ENCODE assay signal across 8 mouse cellular contexts in genomic region chr17:26137751-26138130, GRCm38 (mm10). TPM values are rescaled to one million over a fixed set of nuclear protein-coding genes. Genes with fewer than 3 reads are reported as not detected.
A peak's percentile ranks its signal among the peaks of the same experiment; 100 is the strongest.
DNase-seq lines count a peak whose midpoint lies in the region; ATAC-seq lines count a peak whose summit lies in the region.

No protein-coding gene starts in this region.

- H3K4me3 ChIP-seq in kidney, embryonic 15.5 days (replicated peaks): peak overlapping the region; percentile 95
- H3K4me3 ChIP-seq in embryonic facial prominence, embryonic 10.5 days: peak overlapping the region; percentile 91
- peak overlapping the region; percentile 74 for H3K4me3 ChIP-seq in hindbrain, embryonic 15.5 days
- peak overlapping the region; percentile 95 for H3K4me3 ChIP-seq in midbrain, embryonic 16.5 days (ENCODE audit: low read depth, low read length)

- peak overlapping the region; percentile 73 for H3K4me2 ChIP-seq in kidney, embryonic 15.5 days
- H3K4me2 ChIP-seq in hindbrain, embryonic 15.5 days: peak overlapping the region; percentile 76
- peak overlapping the region; percentile 86 for H3K4me2 ChIP-seq in midbrain, embryonic 16.5 days (ENCODE audit: low read length)

- peak overlapping the region; percentile 30; the same call in 1 of the 2 replicates for H3K9ac ChIP-seq in kidney, embryonic 15.5 days
- H3K9ac ChIP-seq in hindbrain, embryonic 15.5 days: peak overlapping the region; percentile 32; the same call in 1 of the 2 replicates
- 0 out of 2 replicates have a peak overlapping the region, but pooled peaks have one; percentile 98 for H3K9ac ChIP-seq in midbrain, embryonic 16.5 days (ENCODE audit: low read depth, low read length)

- peaks cover 28% of the 10 kb centered on the region for H3K4me1 ChIP-seq in kidney, embryonic 15.5 days
- peaks cover 35% of the 10 kb centered on the region for H3K4me1 ChIP-seq in embryonic facial prominence, embryonic 10.5 days
- H3K4me1 ChIP-seq in hindbrain, embryonic 15.5 days (replicated peaks): peaks cover 29% of the 10 kb centered on the region
- peaks cover 39% of the 10 kb centered on the region for H3K4me1 ChIP-seq in midbrain, embryonic 16.5 days (ENCODE audit: control insufficient read depth, insufficient read depth, low read length)

- no peak for DNase-seq in kidney, adult 9 months
- DNase-seq in embryonic facial prominence, embryonic 10.5 days (ENCODE audit: low spot score): no peak
- DNase-seq in cerebellum, postnatal 36 days: no peak
- no peak for DNase-seq in gastrocnemius, adult 18-20 months (ENCODE audit: low spot score)
- no peak for DNase-seq in spleen, adult 12 weeks (ENCODE audit: low spot score)

- ATAC-seq in kidney, embryonic 15.5 days (replicated peaks; ENCODE audit: low FRiP score): no peak; the same call in 1 of the 2 replicates
- no peak for ATAC-seq in hindbrain, embryonic 15.5 days (ENCODE audit: low FRiP score, low read depth)
- 0 out of 2 replicates have a peak, but pooled peaks have one; percentile 4 for ATAC-seq in midbrain, embryonic 16.5 days

- H3K9me3 ChIP-seq in kidney, embryonic 15.5 days (replicated peaks): no peaks in the 10 kb centered on the region
- H3K9me3 ChIP-seq in embryonic facial prominence, embryonic 10.5 days: no peaks in the 10 kb centered on the region
- H3K9me3 ChIP-seq in hindbrain, embryonic 15.5 days: no peaks in the 10 kb centered on the region
- no peaks in the 10 kb centered on the region for H3K9me3 ChIP-seq in midbrain, embryonic 16.5 days (replicated peaks; ENCODE audit: control insufficient read depth, low read length, poor library complexity, severe bottlenecking)

- peaks cover 4% of the 10 kb centered on the region for H3K36me3 ChIP-seq in kidney, embryonic 15.5 days
- peaks cover 21% of the 10 kb centered on the region for H3K36me3 ChIP-seq in embryonic facial prominence, embryonic 10.5 days (replicated peaks)
- no peaks in the 10 kb centered on the region for H3K36me3 ChIP-seq in hindbrain, embryonic 15.5 days
- no peaks in the 10 kb centered on the region for H3K36me3 ChIP-seq in midbrain, embryonic 16.5 days (ENCODE audit: control insufficient read depth, insufficient read depth, low read length)

- no peaks in the 10 kb centered on the region for H3K27me3 ChIP-seq in kidney, embryonic 15.5 days
- H3K27me3 ChIP-seq in embryonic facial prominence, embryonic 10.5 days (replicated peaks; ENCODE audit: low read depth, poor library complexity, severe bottlenecking): no peaks in the 10 kb centered on the region
- H3K27me3 ChIP-seq in hindbrain, embryonic 15.5 days: no peaks in the 10 kb centered on the region
- H3K27me3 ChIP-seq in midbrain, embryonic 16.5 days (ENCODE audit: control insufficient read depth, insufficient read depth, low read depth, low read length): no peaks in the 10 kb centered on the region

- H3K27ac ChIP-seq in kidney, embryonic 15.5 days: peak overlapping the region; percentile 96
- H3K27ac ChIP-seq in embryonic facial prominence, embryonic 10.5 days (replicated peaks): peak overlapping the region; percentile 93
- peak overlapping the region; percentile 91 for H3K27ac ChIP-seq in hindbrain, embryonic 15.5 days (replicated peaks)
- H3K27ac ChIP-seq in midbrain, embryonic 16.5 days (ENCODE audit: low read length): peak overlapping the region; percentile 43

- 78% methylated on average over 2 of the region's 2 CpGs for WGBS in kidney, embryonic 15.5 days
- 75% methylated on average over 2 of the region's 2 CpGs for WGBS in embryonic facial prominence, embryonic 10.5 days
- 82% methylated on average over 2 of the region's 2 CpGs for WGBS in hindbrain, embryonic 15.5 days
- 69% methylated on average over 2 of the region's 2 CpGs for WGBS in midbrain, embryonic 16.5 days

RNA-seq across cellular contexts. Expression of gene Axin1, which starts 0.7 kb away (rescaled TPM):
- 8.0 and 9.4 TPM in 2 replicates for polyA plus RNA-seq in kidney, embryonic 15.5 days (2015; fragmentation: Nextera tagmentation; extraction: Ambion mirVana)
- 9.5 and 12.4 TPM in 2 replicates for polyA plus RNA-seq in embryonic facial prominence, embryonic 10.5 days (2016; fragmentation: Nextera tagmentation; extraction: Ambion mirVana)
- polyA plus RNA-seq in hindbrain, embryonic 15.5 days (2015; fragmentation: Nextera tagmentation; extraction: Ambion mirVana): 15.5 and 15.8 TPM in 2 replicates
- polyA plus RNA-seq in midbrain, embryonic 16.5 days (2015; fragmentation: Nextera tagmentation; extraction: Ambion mirVana): 19.1 and 20.6 TPM in 2 replicates
- total RNA-seq in gastrocnemius, adult 18-20 months (2021): 10 to 100 TPM; 15.7 to 18.2 TPM

RNA-seq across cellular contexts. Expression of gene Mrpl28, which starts 14.4 kb away (rescaled TPM):
- polyA plus RNA-seq in kidney, embryonic 15.5 days (2015; fragmentation: Nextera tagmentation; extraction: Ambion mirVana): 207 and 218 TPM in 2 replicates
- polyA plus RNA-seq in embryonic facial prominence, embryonic 10.5 days (2016; fragmentation: Nextera tagmentation; extraction: Ambion mirVana): 289 and 299 TPM in 2 replicates
- 183 and 184 TPM in 2 replicates for polyA plus RNA-seq in hindbrain, embryonic 15.5 days (2015; fragmentation: Nextera tagmentation; extraction: Ambion mirVana)
- polyA plus RNA-seq in midbrain, embryonic 16.5 days (2015; fragmentation: Nextera tagmentation; extraction: Ambion mirVana): 161 and 172 TPM in 2 replicates
- 10 to 100 TPM; 57.4 to 66.2 TPM for total RNA-seq in gastrocnemius, adult 18-20 months (2021)

RNA-seq across cellular contexts. Expression of gene Tmem8, which starts 24.6 kb away (rescaled TPM):
- polyA plus RNA-seq in kidney, embryonic 15.5 days (2015; fragmentation: Nextera tagmentation; extraction: Ambion mirVana): 3.8 and 5.1 TPM in 2 replicates
- polyA plus RNA-seq in embryonic facial prominence, embryonic 10.5 days (2016; fragmentation: Nextera tagmentation; extraction: Ambion mirVana): 1.2 TPM in 2 replicates
- 4.5 and 4.8 TPM in 2 replicates for polyA plus RNA-seq in hindbrain, embryonic 15.5 days (2015; fragmentation: Nextera tagmentation; extraction: Ambion mirVana)
- 3.8 and 3.9 TPM in 2 replicates for polyA plus RNA-seq in midbrain, embryonic 16.5 days (2015; fragmentation: Nextera tagmentation; extraction: Ambion mirVana)
- 1 to 10 TPM; 2.0 to 3.9 TPM for total RNA-seq in gastrocnemius, adult 18-20 months (2021)

RNA-seq across cellular contexts. Expression of gene Nme4, which starts 42.3 kb away (rescaled TPM):
- polyA plus RNA-seq in kidney, embryonic 15.5 days (2015; fragmentation: Nextera tagmentation; extraction: Ambion mirVana): 101 and 103 TPM in 2 replicates
- 145 and 159 TPM in 2 replicates for polyA plus RNA-seq in embryonic facial prominence, embryonic 10.5 days (2016; fragmentation: Nextera tagmentation; extraction: Ambion mirVana)
- 24.3 and 25.1 TPM in 2 replicates for polyA plus RNA-seq in hindbrain, embryonic 15.5 days (2015; fragmentation: Nextera tagmentation; extraction: Ambion mirVana)
- polyA plus RNA-seq in midbrain, embryonic 16.5 days (2015; fragmentation: Nextera tagmentation; extraction: Ambion mirVana): 16.8 and 18.3 TPM in 2 replicates
- total RNA-seq in gastrocnemius, adult 18-20 months (2021): 1 to 10 TPM; 2.5 to 2.9 TPM

RNA-seq across cellular contexts. Expression of gene Decr2, which starts 47.6 kb away (rescaled TPM):
- polyA plus RNA-seq in kidney, embryonic 15.5 days (2015; fragmentation: Nextera tagmentation; extraction: Ambion mirVana): 42.9 and 45.7 TPM in 2 replicates
- 29.1 and 30.1 TPM in 2 replicates for polyA plus RNA-seq in embryonic facial prominence, embryonic 10.5 days (2016; fragmentation: Nextera tagmentation; extraction: Ambion mirVana)
- 40.6 and 42.0 TPM in 2 replicates for polyA plus RNA-seq in hindbrain, embryonic 15.5 days (2015; fragmentation: Nextera tagmentation; extraction: Ambion mirVana)
- polyA plus RNA-seq in midbrain, embryonic 16.5 days (2015; fragmentation: Nextera tagmentation; extraction: Ambion mirVana): 38.2 and 41.3 TPM in 2 replicates
- 1 to 10 TPM; 2.6 to 2.8 TPM for total RNA-seq in gastrocnemius, adult 18-20 months (2021)

Comparison
In these comparisons a context has a peak if more than half of its experiments do, and no peak if none do; other contexts are left out.
1. H3K27ac ChIP-seq: peak in every context shown above with its lines; median percentile 96 in kidney, embryonic 15.5 days; 93 in embryonic facial prominence, embryonic 10.5 days; 91 in hindbrain, embryonic 15.5 days; 43 in midbrain, embryonic 16.5 days.
2. H3K9ac ChIP-seq: peak in every context shown above with its lines; median percentile 98 in midbrain, embryonic 16.5 days; 32 in hindbrain, embryonic 15.5 days; 30 in kidney, embryonic 15.5 days.